Mouse (Mus musculus) c-Kit-positive CD71-negative TER-119-negative erythroid progenitor cells, embryonic 14.5 days (primary cell): ENCODE data around the gene Pnkp.
"Not testable (repeated sequence)": the region's sequence is repeated elsewhere in the genome, so short reads cannot be mapped to it uniquely, and the experiment has no call there.

Source experiments
- DNase-seq: peaks from one replicate; pipeline ENCODE4 v3.0.0-alpha.2; 2013; ENCODE audit warnings: low read depth

Pnkp gene

DNA sequence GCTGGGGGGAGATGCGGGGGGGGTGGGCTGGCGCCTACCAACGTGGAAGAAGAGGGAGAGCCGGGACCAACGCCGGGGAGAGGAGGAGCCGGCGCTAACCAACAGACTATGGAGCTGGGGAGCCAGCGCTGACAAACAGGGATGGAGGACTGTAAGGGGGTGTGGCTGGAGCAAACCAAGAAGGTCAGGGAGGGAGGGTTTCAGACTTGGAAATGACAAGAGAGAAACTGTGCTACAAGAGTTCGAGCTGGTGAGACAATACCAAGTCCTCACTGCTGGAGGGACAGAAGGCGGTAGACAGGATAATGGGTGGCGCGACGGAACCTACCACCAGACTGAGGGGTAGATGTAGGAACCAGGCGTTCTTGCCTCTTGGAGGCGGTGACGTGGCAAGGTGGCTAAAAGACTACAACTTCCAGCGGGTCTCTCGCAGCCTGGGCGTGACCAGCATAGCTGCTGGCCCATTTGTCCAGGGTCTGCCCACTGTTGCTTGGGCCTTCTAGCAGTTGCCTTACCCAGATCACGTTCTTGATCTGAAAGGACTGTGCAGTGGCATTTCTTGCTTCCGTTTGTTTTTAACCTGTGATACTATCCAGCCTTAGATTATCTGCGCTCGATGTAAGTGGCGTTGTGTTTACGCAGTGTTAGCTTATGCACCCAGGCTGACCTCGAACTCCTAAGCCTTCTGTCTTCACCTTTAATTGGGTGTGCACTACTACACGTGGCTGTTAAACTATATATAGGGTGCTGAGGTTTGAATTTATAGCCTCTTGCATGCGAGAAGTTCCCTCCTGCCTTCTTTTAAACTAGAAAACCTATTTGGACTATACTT, 13.0 kb downstream of the Pnkp start, which contains the start of gene Ptov1:
Ptov1 (minus strand) TSS at position 92 of the 832 bp plus-strand sequence.
- DNase-seq, result peak; percentile 84

DNA sequence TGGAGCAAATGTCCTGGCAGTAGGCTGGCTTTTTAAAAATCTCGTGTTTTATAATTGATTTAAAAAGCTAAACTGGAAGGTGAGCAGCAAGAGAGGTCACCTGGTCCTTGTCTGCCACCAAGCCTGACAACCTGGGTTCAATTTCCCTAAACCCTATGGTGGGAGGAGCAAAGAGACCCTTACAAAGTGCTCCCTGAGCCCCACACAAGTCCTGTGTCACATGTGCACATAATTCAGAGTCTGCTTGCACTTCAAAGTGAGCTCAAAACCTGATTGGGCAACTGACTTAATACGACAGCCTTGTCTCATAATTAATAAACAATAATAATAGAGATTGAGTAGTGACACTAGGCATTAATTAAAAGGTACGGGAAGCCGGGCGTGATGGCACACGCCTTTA, 13.7 kb downstream of the Pnkp start:
- DNase-seq, result no peak

DNA sequence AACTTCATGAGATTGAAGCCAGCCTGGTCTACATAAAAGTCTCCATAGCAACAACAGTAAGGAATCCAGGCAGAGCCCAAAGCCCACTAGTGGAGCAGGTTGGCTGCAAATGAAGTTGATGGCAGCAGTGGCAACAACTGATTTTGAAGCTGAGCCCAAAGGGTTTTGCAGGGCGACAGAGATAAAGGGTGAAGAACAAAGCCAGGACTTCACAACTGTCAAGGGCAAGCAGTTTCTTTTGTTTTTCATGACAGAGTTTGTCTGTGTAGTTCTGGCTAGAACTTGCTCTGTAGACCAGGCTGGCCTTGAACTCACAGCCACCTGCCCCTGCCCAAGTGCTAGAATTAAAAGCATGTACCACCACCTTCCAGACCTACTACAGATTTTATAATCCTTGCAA, 14.2 kb downstream of the Pnkp start:
- no peak for DNase-seq

DNA sequence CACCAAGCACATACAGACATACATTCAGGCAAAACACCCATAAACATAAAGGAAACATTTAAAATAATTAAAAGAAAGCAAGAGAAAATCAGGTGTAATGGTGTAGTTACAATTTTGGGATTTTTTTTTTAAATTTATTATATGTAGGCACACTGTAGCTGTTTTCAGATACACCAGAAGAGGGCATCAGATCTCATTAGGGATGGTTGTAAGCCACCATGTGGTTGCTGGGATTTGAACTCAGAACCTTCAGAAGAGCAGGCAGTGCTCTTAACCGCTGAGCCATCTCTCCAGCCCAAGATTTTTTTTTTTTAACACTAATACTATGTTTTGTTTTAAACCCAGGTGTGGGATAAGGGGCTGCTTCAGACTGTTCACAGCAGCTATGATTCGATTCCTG, 14.8 kb downstream of the Pnkp start:
- not testable (repeated sequence) for DNase-seq

DNA sequence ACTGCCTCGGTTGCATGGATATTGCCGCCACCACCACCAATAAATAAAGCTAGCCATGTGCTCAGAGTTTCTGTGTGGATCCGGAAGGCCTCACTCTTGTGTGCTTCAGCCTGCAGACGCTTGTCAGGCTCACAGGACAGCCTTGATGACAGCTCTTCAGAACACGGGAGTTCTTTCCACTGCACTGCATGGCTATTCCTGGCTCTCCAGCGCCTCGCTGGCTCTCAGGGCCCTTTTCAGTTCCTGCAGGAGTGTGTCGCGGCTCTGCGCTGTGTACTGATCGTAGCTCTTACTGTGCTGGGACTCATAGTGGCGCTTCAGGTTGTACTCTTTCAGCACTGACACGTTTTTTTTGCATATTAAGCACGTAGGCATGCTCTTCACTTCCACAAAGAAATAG, 20.9 kb downstream of the Pnkp start:
- no peak for DNase-seq

DNA sequence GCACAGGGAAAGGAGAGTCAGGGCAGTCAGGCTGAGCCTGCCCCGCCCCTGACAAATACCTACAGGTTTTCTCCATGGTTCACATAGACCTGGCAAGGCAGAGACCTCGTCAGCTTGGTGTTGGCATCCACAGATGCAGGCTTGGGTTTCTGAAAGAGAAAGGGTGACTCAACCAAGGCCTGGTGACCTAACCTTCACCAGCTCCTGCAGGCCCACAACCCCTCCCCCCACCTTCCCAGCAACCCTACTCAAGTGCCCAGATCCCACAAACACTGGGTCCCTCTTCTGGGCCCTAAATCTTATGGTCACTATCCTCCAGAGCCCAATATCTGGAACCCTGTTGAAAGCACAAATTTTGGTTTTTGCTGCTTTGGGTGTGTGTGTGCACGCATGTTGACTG, 26.1 kb downstream of the Pnkp start:
- no peak for DNase-seq

DNA sequence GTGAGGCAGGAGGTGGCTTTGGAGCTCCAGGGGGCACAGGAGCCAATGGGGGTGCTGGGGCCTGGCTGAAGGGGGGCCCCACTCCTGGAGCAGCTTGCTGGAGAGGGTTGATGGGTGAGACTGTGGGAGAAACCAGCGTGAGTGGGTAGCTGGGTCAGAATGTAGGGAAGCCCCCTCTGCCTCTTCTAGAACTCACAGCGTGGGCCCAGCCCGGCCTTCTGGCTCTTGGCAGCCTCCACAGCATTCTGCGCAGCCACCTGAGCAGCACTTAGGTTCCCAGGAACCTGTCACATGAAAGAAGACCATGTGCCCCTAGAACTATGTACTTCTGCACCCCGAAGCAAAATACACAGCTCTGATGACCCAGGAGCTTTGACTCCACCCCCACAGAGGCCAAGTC, 27.7 kb downstream of the Pnkp start:
- no peak for DNase-seq

DNA sequence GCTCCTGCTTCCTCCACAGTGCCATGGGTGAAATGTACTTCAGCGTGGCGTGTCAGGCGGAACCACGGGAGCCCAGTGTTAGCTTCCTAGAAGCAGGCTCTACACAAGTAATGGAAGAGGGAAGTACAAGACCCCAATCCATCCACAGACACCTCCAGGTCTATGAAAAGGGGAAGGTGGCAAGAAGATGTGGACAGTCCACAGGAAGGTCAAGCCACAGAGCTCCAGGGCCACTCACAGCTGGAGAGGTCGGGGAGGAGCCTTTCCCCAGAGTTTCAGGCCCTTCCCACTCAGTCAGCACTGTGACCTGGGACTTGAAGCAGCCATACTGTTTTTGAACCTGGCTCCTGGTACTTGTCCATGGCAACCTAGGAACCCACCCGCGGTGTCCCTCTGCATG, 30.0 kb downstream of the Pnkp start:
- no peak for DNase-seq

DNA sequence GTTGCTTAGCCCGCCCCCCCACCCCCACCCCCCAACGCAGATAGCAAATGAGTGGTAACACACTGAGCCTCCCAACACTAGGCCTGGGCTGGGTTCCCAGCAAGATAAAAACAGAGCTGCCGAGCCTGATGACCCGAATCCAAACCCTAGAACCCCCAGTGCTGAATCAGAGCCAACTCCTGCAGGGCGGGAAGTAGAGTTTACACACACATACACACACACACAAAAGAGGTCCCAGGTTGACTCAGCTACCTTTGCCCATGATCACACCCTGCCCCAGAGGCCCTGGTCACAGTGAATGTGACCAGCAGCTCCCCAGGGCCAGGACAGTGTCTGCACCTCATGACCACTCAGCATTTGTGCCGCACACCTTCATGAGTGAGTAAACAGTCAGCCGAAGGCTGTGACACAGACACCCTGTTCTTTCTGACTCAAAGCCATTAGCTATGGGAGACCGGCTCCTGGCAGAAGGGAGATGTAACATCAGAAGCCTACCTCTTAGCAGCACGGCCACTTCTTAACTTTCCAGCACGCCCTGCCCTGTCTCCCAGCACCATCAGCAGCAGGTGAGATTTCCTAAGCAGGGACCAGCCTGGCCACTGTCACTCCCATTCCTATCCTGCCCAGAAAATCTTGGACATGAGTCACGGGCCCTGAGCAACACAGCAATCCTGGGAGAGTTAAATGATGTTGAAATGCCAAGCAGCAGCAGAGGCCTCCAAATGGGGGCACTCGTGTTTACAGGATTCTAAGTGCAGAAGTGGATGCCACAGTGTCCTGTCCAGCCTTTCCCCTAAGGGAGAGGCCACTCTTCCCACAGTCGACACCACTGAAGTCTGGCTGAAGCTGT, 31.5 kb downstream of the Pnkp start:
- DNase-seq, result no peak

DNA sequence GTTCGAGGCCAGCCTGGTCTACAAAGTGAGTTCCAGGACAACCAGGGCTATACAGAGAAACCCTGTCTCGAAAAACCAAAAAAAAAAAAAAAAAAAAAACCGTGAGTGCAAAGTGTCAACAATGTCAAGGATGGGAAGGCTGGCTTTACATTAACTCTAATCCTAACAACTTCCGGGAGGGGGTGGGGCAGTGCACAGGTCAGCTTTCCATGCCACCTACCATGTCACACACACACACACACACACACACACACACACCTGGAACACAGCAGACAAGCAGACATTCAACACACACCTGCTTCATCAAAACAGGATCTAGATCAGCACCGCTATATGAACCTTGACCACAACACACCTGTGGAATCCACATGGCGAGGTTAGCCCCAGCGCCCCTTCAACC, 33.2 kb downstream of the Pnkp start:
- DNase-seq, result no peak

DNA sequence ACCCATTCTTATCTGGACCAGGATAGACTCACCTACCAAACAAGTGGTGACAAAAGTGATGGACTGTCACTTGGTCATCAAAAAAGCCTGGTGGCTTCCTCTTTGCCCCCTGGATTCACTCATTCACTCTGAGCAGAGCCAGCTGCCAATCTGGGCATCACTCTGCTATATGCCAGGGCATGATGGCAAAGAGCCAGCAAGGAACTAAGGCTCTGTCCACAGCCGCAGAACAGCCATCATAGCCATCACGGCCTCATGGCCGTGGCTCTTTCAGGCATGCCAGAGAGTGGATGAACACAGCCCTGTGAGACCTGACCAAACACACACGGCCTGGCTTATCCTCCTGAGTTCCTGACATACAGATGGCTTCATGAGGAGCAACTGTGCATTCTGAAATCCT, 33.8 kb downstream of the Pnkp start:
- DNase-seq, result no peak

DNA sequence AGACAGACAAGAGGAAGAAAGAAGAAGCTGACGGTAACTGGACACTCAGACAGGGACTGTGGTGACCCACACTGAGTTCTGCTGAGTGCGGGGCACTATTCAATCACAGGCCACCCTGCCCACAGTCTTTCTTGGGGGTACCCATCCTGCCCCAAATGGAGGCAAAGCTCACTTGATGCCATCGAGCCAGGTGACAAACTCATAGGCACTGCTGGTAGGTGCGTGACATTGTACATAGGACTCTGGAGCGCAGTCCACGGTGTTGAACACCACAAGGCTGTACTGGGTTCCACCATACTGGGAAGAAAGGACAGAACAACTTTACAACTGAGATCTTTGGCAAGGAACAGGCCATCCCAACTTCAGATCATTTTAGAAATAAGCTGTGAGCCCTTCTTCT, 34.7 kb downstream of the Pnkp start:
- DNase-seq, result no peak

DNA sequence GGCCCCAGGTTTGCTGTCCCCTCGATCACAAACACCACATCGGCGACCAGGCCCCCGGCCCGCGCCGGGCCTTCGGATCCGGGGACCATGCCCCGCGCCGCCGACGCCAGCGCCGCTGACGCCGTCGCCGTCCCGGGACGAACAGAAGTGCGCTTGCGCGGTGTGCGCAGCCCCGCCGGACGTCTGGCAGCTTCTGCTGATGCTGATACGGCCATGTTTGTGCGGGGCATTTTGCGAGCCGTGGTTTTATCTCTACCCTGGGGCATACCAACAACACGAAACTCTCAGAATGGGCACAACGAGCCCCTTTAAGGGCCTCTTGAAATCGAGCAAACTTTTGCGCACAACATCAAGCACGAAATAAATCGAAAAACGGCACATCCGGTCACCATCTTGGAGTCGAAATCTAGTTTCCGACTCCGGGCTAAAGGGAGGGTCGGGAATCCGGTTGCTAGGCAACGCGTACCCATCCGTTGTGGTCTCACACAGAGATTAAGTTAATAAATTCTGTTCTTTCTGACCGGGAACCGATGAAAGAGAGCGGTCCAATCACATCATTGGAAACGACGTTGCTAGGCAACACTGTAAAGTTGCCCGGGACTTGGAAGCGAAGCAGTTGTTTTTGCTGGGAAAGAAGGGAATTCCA, 35.5 kb downstream of the Pnkp start, which contains the start of gene Med25:
Med25 (minus strand) TSS at position 437 of the 646 bp plus-strand sequence.
- DNase-seq, result peak; percentile 79

DNA sequence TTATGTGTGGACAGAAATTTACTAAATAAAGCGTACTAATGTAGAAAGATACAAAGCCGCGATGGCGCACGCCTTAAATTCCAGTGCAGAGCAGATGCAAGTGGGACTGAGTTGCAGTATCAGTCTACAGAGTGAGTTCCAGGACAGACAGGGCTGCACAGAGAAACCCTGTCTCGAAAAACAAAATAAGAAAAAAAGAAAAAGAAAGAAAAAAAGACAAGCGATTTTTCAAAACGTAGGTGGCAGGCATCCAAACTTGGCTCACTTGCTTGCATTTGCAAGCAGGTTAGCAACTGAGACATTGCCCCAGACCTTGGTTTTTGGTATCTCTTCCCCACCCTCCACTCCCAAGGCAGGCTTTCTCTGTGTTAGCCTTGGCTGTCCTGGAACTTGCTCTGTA, 36.3 kb downstream of the Pnkp start:
- DNase-seq, result no peak

DNA sequence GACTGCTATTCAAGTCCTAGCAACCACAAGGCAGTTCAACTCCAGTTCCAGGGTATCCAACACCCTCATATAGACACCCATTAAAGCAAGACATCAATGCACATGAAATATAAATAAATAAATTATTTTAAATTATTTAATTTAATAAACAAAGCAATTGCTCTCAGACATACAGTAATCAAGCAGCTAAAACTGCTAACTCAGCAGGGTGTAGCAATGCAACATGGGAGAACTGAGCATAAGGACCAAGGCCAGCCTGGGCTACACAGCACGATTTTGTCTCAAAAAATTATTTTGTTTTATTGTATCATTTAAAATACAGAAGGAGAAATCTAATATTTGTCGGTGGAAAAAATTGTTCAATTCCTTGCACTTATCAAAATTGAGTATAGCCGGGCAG, 37.2 kb downstream of the Pnkp start:
- DNase-seq, result no peak

DNA sequence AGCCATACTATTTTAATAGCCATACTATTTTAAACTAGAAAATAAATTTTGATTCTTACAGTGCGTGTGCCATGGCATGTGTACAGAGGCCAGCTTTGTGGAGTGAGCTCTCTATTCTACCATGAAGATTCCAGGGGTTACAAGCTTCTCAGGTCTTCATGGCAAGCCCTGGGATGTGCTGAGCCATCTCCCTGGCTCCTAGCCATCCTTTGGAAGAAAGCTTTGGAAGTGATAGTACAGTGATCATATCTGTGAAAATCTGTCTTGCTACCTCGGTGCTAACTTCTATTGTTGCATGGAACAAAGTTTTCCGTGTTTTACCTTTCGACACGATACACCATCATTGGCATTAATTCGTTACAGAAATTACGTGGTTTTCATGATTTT, 38.3 kb downstream of the Pnkp start:
- DNase-seq, result no peak

DNA sequence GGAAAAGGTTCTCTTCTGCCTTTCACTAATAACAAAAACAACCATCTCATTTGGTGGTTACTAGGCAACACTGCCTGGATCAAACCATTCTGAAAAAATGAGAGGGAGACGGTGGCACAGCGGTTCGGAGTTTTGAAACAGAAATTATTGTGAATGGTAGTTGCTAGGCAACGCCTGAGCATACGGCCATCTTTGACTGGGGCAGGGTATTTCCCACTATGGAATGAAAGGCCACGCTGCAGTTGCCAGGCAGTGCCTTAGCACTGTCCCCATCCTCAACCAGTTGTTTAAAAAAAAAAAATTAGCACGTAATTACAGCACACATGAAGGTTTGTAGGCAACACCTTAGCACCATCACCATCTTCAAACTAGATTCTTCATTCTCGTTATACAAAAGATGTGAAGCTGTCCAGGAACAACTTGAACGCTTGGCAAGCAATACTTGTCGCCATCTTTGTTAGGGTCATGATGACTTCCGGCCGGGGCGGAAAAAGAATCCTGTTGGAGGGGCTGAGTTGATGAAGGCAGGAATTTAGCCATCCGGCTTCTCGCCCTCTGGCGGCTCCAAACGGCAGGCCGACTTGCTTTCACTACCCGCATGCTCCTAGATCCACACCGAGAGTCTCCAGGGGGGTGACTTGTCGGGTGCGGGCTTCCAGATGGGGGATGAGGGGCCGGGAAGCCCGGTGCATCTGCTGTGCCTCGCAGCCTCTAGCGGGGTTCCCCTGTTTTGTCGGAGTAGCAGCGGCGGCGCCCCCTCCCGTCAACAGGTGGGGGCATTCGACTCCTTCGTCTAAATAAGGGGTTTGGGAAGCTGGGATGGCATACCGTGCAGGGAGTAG, 38.9 kb downstream of the Pnkp start, which contains the start of gene Fuz:
Fuz (plus strand) TSS at position 487 of the 842 bp plus-strand sequence.
- DNase-seq, result peak; percentile 89

DNA sequence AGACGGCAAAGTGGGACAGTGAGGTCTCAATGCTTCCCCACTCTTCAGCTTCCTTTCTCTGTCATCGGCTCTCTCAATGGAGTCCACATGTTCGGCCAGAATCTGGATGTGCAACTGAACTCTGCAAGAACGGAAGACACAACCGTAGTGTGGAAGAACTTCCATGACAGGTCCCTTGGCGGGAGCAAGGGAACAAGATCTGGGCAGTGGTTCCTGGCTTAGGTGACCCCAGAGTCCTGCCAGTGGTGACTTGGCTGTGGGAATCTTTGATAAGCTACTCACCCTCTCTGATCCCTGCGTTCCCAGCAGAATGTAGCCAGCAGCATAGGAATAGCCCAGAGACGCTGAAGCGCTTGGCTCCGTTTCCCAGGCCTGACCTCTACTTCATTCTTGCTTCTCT, 39.6 kb downstream of the Pnkp start:
- DNase-seq, result no peak

DNA sequence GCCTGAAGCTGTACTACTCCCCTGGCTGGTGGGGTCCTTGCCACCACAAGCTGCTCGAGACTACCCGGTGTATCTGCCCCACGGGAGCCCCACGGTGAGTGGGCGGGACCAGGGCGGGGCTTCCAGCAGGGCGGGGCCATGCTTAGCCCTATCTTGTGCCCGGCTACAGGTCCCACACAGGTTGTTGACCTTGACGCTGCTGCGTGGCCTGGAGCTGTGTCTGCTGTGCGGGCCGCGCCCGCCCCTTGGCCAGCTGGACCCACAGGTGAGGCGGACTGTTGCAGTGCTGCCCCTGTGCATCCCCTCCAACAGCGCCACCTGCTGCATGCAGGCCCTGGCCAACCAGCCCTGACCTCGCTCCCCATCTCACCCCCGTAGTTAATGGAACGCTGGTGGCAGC, 41.7 kb downstream of the Pnkp start:
- DNase-seq, result no peak

DNA sequence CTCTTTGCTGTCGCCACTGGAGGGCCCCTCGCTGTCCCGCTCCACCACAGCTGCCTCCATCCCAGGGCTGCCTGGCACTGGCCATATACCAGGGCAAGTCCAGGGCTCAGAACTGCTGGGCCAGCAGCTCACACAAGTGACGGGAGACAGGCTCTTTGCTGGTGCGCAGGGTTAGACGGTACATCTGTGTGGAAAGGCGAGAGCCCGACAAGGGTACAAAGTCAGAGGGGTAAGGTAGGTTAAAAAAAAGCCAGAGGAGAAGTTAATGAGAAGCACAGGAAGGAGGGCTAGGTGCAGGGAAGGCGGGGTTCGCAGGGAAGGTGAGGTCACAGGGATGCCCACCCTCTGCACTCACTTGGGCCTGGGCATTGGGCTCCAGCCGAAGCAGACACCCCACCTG, 43.7 kb downstream of the Pnkp start:
- DNase-seq, result no peak

DNA sequence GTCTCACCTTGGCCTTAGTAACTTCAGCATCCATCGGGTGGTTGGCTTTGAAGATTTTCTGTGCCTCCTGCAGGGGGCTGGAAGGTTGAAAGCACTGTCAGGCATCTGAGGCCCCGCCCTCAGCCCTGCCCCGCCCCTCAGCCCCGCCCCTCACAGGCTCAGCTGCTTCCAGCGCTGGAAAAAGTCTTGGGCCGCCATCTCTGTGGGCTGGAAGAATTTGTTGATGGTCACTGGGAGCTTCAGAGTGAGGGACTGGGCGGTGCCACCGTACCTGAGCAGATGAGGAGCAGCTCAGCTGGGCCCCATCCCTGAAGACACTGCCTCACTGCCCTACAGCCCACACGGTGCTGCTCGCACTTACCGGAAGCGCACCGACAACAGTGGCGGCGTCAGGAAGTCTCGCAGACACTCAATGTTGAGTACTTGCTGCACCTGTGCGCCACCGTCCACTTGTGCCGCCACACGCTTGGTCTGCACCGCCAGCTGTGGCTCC, 44.3 kb downstream of the Pnkp start:
- DNase-seq, result no peak

DNA sequence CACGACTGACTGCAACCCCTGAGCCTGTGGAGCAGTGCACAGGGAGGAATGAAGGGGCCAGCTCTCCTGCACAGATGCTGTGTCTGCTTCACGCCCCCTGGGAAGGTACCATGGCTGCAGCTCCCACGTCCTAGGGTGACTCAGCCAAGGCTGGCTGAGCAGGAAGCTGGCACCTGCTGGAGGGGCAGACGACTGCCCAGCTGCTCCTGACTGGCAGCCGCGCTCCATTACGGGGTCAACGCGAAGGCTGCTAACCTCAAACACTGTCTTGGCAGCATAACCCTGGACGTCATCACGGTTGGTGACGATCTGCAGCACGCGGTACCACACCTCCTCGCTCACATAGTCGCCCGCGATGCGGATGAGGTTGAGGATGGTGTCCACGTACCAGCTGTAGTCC, 48.5 kb downstream of the Pnkp start:
- no peak for DNase-seq
